Mouse (Mus musculus) CD4-positive helper T cell, adult 2 months (primary cell): Measurements from ENCODE around the gene Olfr1463.

Experiments used
- DNase-seq: peaks from one replicate; pipeline ENCODE4 v3.0.0-alpha.2; 2012; ENCODE audit warnings: low read depth, missing footprints, low spot score

Gene Olfr1463

GRCm38 (mm10) chr19:13231028-13231427 is at the start of gene Olfr1463:
Gene Olfr1463 (plus strand): TSS chr19:13231328.
- no peak for DNase-seq

- no peak for DNase-seq
Observed at GRCm38 (mm10) chr19:13185434-13185833, 45.7 kb upstream of the Olfr1463 start, which contains the start of gene Olfr1462. Gene Olfr1462 (plus strand): TSS chr19:13185734.

GRCm38 (mm10) chr19:13221666-13222065 is 9.5 kb upstream of the Olfr1463 start:
- no peak for DNase-seq
